Mouse (Mus musculus): ENCODE measurements around the gene Celsr1. TPM values are rescaled to one million over a fixed set of nuclear protein-coding genes. Genes with fewer than 3 reads are reported as not detected.
A peak's percentile ranks its signal among the peaks of the same experiment; 100 is the strongest.

Gene Celsr1
- total and polyA plus RNA-seq, 3 experiments = not detected

DNA sequence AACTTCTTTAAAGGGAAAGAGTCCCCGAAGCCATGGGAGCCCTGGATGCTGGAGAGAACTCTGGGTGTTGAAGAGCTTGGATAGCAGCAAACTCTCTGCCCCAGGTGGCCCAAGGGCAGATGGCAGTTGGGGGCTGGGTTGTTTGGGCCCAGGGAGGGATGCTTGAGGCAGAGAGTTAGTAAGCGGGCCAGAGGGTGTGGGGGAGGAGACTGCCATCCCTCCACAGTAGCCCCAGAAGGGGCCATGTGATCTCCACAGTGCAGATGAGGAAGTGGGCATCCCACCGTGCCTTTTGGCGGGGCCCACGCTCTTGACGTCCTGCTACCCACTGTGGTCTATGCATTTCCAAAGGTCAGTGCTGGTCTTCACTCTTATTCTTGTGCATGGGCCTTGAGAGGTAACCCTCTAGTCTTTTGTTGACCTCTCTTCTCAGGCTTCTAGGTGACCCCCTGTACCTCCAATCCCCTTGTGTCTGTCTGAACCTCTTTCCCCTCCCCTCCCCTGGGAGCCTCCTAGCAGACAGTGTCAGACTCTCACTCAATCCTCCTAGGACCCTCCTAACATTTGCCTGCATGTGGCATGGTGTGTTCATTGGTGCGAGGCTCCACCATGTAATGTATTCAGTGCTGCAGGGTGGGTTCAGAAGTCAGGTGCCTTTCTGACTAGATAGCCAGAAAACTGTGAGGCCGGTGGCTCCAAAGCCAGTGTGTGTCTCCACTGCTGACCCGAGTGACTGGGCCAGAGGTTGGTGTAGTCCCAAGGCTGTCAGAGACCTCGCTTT, 35.6 kb upstream of the Celsr1 start:
- H3K27ac ChIP-seq (ENCODE audit: insufficient read depth, low read depth) = no peak overlapping the region
- peaks cover 15% of the 10 kb centered on the region for H3K27me3 ChIP-seq (replicated peaks)
- H3K4me2 ChIP-seq (ENCODE audit: insufficient read depth, low read depth, poor library complexity, severe bottlenecking) = no peak overlapping the region
- no peaks in the 10 kb centered on the region for H3K36me3 ChIP-seq (replicated peaks in 1 of 2; ENCODE audit: control insufficient read depth in 1 of 2, insufficient read depth in 1 of 2, low read length in 1 of 2)
- peak; percentile 57 for DNase-seq (ENCODE audit: extremely low read depth)
- no peak overlapping the region for H3K9ac ChIP-seq (ENCODE audit: insufficient read depth, low read depth)
- H3K9me3 ChIP-seq (replicated peaks; ENCODE audit: low read length) = peaks cover 2% of the 10 kb centered on the region
- dilution Hi-C loops (cut with MboI; ENCODE audit: extremely low pct_ligation_motif_present, extremely low pct_unique_long_range_greater_than_20kb, low sequenced_read_pairs) = no loop called here
- in situ Hi-C loops (cut with MboI; ENCODE audit: low pct_ligation_motif_present, low pct_unique_long_range_greater_than_20kb, low sequenced_read_pairs) = no loop called here
- no peak overlapping the region for H3K4me3 ChIP-seq (replicated peaks in 1 of 3; ENCODE audit: low read depth in 2 of 3, low read length in 2 of 3, poor library complexity in 1 of 3)
- no peaks in the 10 kb centered on the region for H3K79me2 ChIP-seq (replicated peaks; ENCODE audit: control insufficient read depth, extremely low read depth, insufficient read depth, poor library complexity, severe bottlenecking)
- TF ChIP-seq ELF1 (IDR thresholded peaks at IDR 0.05; ENCODE audit: low read depth, low read length) = no peak
- TF ChIP-seq ZC3H11A (IDR thresholded peaks at IDR 0.05; ENCODE audit: low read depth, low read length) = no peak
- TF ChIP-seq SIN3A (IDR thresholded peaks at IDR 0.05; ENCODE audit: low read length) = no peak
- no peak for TF ChIP-seq NELFE (IDR thresholded peaks at IDR 0.05; ENCODE audit: low read depth, low read length)
- no peak for TF ChIP-seq CTCF (conservative IDR thresholded peaks at IDR 0.05 in 1 of 2, IDR thresholded peaks at IDR 0.05 in 1 of 2; ENCODE audit: low read depth in 2 of 2, low read length in 2 of 2)
- no peak for TF ChIP-seq KAT2A (IDR thresholded peaks at IDR 0.05; ENCODE audit: insufficient replicate concordance, low read length)
- TF ChIP-seq UBTF (IDR thresholded peaks at IDR 0.05; ENCODE audit: low read depth, low read length) = no peak
- H3K4me1 ChIP-seq (ENCODE audit: control insufficient read depth in 1 of 2, insufficient read depth in 2 of 2) = peaks cover 18 to 75% of the 10 kb centered on the region in 2 experiments

DNA sequence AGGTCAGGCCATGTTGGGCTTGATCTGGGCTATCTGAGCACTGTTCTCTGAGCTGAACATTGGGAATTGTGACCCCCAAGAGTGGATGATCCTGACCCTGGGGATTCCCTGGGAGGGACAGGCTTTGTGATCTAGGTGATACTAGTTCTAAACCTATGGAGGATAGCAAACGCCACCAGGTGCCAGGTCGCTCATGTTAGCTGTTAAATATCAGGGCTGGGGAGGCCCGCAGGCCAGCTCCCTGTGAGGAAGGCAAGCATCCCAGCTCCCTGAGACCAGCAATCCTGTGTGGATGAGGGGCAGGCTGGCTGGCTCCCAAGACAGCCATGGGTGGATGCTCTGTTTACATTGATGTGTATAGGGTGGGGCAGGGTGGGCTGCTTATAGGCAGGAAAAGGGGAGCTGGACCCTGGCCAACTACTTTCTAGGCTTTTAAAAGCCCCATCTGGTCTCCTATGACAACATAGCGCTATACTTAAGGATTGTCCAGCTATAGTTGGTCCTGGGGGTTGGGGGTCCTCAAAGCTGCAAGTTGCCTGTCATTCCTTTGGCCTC, 34.4 kb upstream of the Celsr1 start:
- in situ Hi-C loops (cut with MboI; ENCODE audit: low pct_ligation_motif_present, low pct_unique_long_range_greater_than_20kb, low sequenced_read_pairs) = no loop called here

More for the DNA sequence above, 34.4 kb upstream of the Celsr1 start:
- Histone ChIP-seq H3K36me3 (replicated peaks in 1 of 2; ENCODE audit: control insufficient read depth in 1 of 2, insufficient read depth in 1 of 2, low read length in 1 of 2) (no peaks in the 10 kb centered on the region), H3K79me2 (replicated peaks; ENCODE audit: control insufficient read depth, extremely low read depth, insufficient read depth, poor library complexity, severe bottlenecking) (no peaks in the 10 kb centered on the region), H3K9ac (ENCODE audit: insufficient read depth, low read depth) (no peak overlapping the region), H3K9me3 (replicated peaks; ENCODE audit: low read length) (peaks cover 2% of the 10 kb centered on the region), H3K27me3 (replicated peaks) (peaks cover 20% of the 10 kb centered on the region), H3K4me3 (replicated peaks in 1 of 3; ENCODE audit: low read depth in 2 of 3, low read length in 2 of 3, poor library complexity in 1 of 3) (peak overlapping the region in 1 of 3 experiments; percentile 15), H3K27ac (ENCODE audit: insufficient read depth, low read depth) (no peak overlapping the region), H3K4me2 (ENCODE audit: insufficient read depth, low read depth, poor library complexity, severe bottlenecking) (no peak overlapping the region), H3K4me1 (ENCODE audit: control insufficient read depth in 1 of 2, insufficient read depth in 2 of 2) (peaks cover 18 to 70% of the 10 kb centered on the region in 2 experiments)
- DNase-seq (ENCODE audit: extremely low read depth) = no peak
- TF ChIP-seq NELFE (IDR thresholded peaks at IDR 0.05; ENCODE audit: low read depth, low read length) (no peak), IRF4 (IDR thresholded peaks at IDR 0.05; ENCODE audit: low read depth, low read length) (no peak), ZC3H11A (IDR thresholded peaks at IDR 0.05; ENCODE audit: low read depth, low read length) (no peak), CTCF (conservative IDR thresholded peaks at IDR 0.05 in 1 of 2, IDR thresholded peaks at IDR 0.05 in 1 of 2; ENCODE audit: low read depth in 2 of 2, low read length in 2 of 2) (no peak), ETS1 (conservative IDR thresholded peaks at IDR 0.05; ENCODE audit: low read depth, low read length) (no peak), KAT2A (IDR thresholded peaks at IDR 0.05; ENCODE audit: insufficient replicate concordance, low read length) (no peak), PAX5 (IDR thresholded peaks at IDR 0.05; ENCODE audit: low read length) (no peak), POLR2A (IDR thresholded peaks at IDR 0.05; ENCODE audit: low read depth, low read length) (no peak), USF1 (IDR thresholded peaks at IDR 0.05; ENCODE audit: low read depth, low read length) (no peak), SMC3 (IDR thresholded peaks at IDR 0.05; ENCODE audit: low read depth, low read length) (no peak), RAD21 (IDR thresholded peaks at IDR 0.05; ENCODE audit: low read depth, low read length) (no peak), MAZ (IDR thresholded peaks at IDR 0.05; ENCODE audit: low read depth, low read length) (no peak), TBP (conservative IDR thresholded peaks at IDR 0.05; ENCODE audit: low read depth, low read length) (no peak), MEF2A (IDR thresholded peaks at IDR 0.05; ENCODE audit: borderline replicate concordance, low read depth, low read length) (no peak), UBTF (IDR thresholded peaks at IDR 0.05; ENCODE audit: low read depth, low read length) (no peak), USF2 (conservative IDR thresholded peaks at IDR 0.05; ENCODE audit: low read depth, low read length) (no peak), MXI1 (IDR thresholded peaks at IDR 0.05; ENCODE audit: low read depth, low read length) (no peak), HCFC1 (IDR thresholded peaks at IDR 0.05; ENCODE audit: low read depth, low read length) (no peak)
- dilution Hi-C loops (cut with MboI; ENCODE audit: extremely low pct_ligation_motif_present, extremely low pct_unique_long_range_greater_than_20kb, low sequenced_read_pairs) = no loop called here
